Mouse (Mus musculus) heart, postnatal 36 days (tissue): ENCODE data around the gene Trim17. TPM values are rescaled to one million over a fixed set of nuclear protein-coding genes. Genes with fewer than 3 reads are reported as not detected.
A peak's percentile ranks its signal among the peaks of the same experiment; 100 is the strongest.

Source experiments
- DNase-seq, 2 experiments: peaks; one replicate each; pipeline ENCODE4 v3.0.0; 2021 to 2022
- intact Hi-C: fragments of 180-260 bp; cut with DNase I; formaldehyde crosslinking; loops from one replicate; pipeline ENCODE4 v1.15.1; 2025
- total RNA-seq, 2 experiments: library from RNA; stranded (reverse); gene quantifications; 2 replicates each; pipeline ENCODE4 v1.2.3; 2021

Gene Trim17
- total RNA-seq, 2 experiments from 2014 or later = 0.11 to 0.16 TPM

DNA sequence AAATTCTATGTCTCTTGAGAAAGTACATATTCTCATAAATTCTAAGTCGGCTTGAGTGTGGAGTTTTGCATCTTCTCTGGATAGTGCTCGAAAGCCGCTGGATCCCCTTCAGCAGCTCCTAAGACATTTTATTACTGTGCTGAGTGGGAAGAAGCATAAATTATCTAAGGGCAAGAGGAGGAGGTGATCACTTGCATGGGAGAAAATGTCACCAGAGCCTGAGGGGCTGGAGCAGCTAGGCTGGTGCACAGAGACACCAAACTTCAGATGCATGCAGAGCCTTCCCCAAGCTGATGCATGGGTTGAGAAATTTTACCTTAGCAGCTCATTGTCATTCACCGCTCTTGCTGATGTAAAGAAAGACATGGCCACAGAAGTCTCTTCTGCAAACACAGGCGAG lies 10.3 kb upstream of the Trim17 start:
- no peak for DNase-seq
- intact Hi-C loops = no loop called here

GRCm38 (mm10) chr11:58947306-58947705 lies 7.2 kb upstream of the Trim17 start:
- DNase-seq = no peak
- intact Hi-C loops = no loop called here

- intact Hi-C loops = no loop called here
These were observed 6.5 kb upstream of the Trim17 start for GRCm38 (mm10) chr11:58947798-58948528.

GRCm38 (mm10) chr11:58948542-58949479 lies 5.7 kb upstream of the Trim17 start, which contains the start of gene Hist3h2ba:
Gene Hist3h2ba, plus strand, starts transcription at chr11:58948920.
- intact Hi-C loops = no loop called here
- DNase-seq = peak; percentile 42 to 48

More at GRCm38 (mm10) chr11:58947798-58948528, 6.5 kb upstream of the Trim17 start:
- DNase-seq = no peak

- no peak for DNase-seq
- intact Hi-C loops = loop anchor here (10.0 kb wide), 2 partner anchors 255 to 1465 kb away; partner anchors contain the start of genes 2310033P09Rik, Atpaf2, Gid4 and Mrpl55
These were observed 4.7 kb upstream of the Trim17 start for GRCm38 (mm10) chr11:58949480-58950431.

DNA sequence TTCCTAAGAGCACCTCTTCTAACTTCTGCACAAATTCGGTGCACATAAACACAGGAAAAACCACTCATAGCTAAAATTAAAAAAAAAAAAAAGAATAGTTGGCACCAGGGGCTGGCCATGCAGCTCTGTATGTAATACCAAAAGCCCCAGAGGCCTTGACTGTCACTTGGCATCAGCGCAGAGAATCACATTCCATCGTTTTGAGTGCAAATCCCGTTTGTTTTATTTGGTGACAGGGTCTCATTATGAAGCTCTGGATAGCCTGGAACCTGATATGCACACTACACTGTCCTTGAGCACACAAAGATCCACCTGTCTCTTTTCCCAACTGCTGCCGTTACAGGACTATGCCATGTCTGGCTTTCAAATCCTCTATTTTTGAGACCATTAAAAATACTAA lies 3.3 kb upstream of the Trim17 start:
- intact Hi-C loops = loop anchor here (10.0 kb wide), 2 partner anchors 254 to 1464 kb away; partner anchors contain the start of genes 2310033P09Rik, Atpaf2, Gid4 and Mrpl55
- no peak for DNase-seq

DNA sequence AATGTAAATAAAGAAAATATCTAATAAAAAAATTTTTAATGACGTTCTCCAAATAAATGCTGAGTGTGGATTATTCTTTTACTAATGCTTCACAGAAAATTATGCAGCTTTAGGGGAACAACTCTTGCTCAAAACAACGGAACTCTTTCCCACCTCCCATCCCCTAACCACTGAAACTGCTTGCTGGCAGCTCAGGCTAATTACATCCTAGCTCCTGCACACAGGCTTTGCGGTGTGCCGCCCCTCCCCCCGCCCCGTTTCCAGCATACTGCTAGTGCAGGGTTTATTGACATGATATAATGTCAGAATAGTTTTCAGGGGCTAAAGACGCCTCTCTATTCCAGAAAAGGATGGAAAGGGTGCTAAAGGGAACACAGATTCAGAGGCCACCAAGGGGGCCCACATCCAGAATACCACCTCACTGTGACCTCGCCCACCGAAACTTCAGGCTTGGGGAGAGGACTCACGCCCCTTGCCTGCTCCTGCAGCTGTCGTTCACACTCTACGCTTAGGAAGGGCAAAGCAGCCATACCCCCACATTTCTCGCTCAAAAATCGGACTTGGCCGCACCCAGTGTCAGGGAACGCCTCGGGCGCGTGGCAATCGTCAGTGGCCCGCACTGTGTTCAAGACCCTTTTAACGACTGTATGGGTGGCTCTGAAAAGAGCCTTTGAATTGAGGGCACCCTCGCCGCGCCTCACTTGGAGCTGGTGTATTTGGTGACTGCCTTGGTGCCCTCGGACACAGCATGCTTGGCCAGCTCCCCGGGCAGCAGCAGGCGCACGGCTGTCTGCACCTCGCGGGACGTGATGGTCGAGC lies 925 bp upstream of the Trim17 start:
- intact Hi-C loops = loop anchor here (10.0 kb wide), 2 partner anchors 251 to 1461 kb away; partner anchors contain the start of genes 2310033P09Rik, Atpaf2, Gid4 and Mrpl55
- DNase-seq = no peak

DNA sequence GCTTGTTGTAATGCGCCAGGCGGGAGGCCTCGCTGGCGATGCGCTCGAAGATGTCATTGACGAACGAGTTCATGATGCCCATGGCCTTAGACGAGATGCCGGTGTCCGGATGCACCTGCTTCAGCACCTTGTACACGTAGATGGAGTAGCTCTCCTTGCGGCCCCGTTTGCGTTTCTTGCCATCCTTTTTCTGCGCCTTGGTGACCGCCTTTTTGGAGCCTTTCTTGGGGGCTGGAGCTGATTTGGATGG lies 390 bp upstream of the Trim17 start:
- DNase-seq = peak in 1 of 2 experiments; percentile 77
- intact Hi-C loops = loop anchor here (10.0 kb wide), 2 partner anchors 251 to 1461 kb away; partner anchors contain the start of genes 2310033P09Rik, Atpaf2, Gid4 and Mrpl55

GRCm38 (mm10) chr11:58955143-58955867 lies 820 bp downstream of the Trim17 start:
- intact Hi-C loops = loop anchor here (10.0 kb wide), 2 partner anchors 249 to 1459 kb away; partner anchors contain the start of genes 2310033P09Rik, Atpaf2, Gid4 and Mrpl55
- DNase-seq = no peak

DNA sequence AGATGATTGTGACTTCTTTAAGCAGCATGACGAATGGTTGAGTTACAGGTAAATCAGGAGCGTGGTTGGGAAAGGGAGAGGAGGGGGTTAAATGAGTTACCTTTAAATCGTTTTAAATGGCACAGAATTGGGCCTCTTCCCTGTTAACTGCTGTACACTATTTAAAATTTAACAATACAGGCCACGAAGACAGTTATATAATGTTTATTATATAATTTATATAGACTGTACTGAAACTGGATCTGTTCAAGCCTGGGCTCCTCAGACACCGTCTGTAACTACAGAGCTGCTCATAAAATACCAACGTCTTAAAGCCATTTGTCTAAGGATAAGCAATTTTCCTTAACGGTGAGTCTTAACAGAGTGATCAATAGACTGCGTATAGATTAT lies 1.4 kb downstream of the Trim17 start:
- intact Hi-C loops = loop anchor here (2.0 to 10.0 kb wide), 3 partner anchors 23 to 1459 kb away; partner anchors contain the start of genes 2310033P09Rik, Atpaf2, Gid4 and Mrpl55
- DNase-seq = no peak

- DNase-seq = no peak
- intact Hi-C loops = loop anchor here (2.0 to 10.0 kb wide), 3 partner anchors 21 to 1457 kb away; partner anchors contain the start of genes 2310033P09Rik, Atpaf2, Gid4 and Mrpl55
These were observed 2.9 kb downstream of the Trim17 start for GRCm38 (mm10) chr11:58957226-58957914.

- intact Hi-C loops = loop anchor here (10.0 kb wide), 2 partner anchors 246 to 1456 kb away; partner anchors contain the start of genes 2310033P09Rik, Atpaf2, Gid4 and Mrpl55
- no peak for DNase-seq
These were observed 4.1 kb downstream of the Trim17 start for GRCm38 (mm10) chr11:58958536-58958935.

DNA sequence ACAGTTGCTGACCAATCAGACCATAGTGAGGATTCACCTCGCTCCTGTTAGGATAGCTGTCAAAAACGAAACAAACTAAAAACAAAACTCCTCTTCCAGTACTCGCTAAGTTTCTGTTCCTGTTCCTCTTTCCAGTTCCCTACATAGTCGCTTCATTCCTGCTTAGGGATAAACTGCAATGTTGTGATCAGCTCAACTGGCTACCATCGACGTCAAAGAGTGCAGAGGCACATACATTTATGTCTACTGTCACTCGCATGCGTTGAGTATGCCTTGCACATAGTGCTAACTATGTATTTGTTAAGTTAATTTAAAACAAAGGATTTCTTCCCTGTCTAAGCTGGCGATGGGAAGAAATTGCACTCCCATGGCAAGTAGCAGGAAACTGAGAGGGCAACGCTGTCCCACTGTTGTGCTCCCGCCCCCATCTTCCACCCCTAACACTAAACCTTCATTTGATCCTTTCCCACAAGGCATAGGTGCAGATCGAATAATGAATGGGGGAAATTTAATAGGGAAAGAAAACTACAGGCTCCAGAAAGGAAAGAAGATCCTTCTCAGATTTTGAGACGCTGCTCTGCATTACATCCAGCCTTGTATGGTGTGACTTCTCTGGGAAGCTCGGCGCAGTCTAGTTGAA lies 4.8 kb downstream of the Trim17 start:
- intact Hi-C loops = loop anchor here (10.0 kb wide), 2 partner anchors 245 to 1455 kb away; partner anchors contain the start of genes 2310033P09Rik, Atpaf2, Gid4 and Mrpl55
- DNase-seq = no peak

GRCm38 (mm10) chr11:58959921-58960465 lies 5.5 kb downstream of the Trim17 start:
- intact Hi-C loops = loop anchor here (10.0 kb wide), 2 partner anchors 245 to 1455 kb away; partner anchors contain the start of genes 2310033P09Rik, Atpaf2, Gid4 and Mrpl55

DNA sequence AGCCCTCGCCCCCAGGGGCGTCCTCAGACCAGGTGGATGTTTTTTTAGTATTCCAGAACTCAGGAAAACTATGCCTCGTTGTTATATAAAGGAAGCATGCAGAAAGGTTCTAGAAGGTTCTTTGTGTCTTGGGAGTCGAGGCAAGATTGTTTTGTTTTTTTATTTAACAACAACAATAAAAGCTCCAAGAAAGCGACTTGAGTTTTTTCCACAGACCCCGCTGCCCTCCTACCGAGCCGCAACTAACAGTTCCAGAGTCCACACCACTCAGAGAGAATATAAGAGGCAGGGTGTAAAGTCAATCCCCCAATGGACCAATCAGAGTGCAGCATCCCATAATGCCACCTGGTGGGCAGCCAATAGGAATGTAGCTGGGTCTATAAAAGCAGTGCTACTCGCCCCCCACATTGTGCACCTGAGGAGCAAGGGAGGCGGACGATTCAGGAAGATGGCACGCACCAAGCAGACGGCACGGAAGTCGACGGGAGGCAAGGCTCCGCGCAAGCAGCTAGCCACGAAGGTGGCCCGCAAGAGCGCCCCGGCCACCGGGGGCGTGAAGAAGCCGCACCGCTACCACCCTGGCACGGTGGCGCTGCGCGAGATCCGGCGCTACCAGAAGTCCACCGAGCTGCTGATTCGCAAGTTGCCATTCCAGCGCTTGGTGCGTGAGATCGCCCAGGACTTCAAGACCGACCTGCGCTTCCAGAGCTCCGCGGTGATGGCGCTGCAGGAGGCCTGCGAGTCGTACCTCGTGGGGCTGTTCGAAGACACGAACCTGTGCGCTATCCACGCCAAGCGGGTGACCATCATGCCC lies 7.1 kb downstream of the Trim17 start:
- intact Hi-C loops = no loop called here

More at GRCm38 (mm10) chr11:58959921-58960465, 5.5 kb downstream of the Trim17 start:
- DNase-seq = peak; percentile 64 to 79

GRCm38 (mm10) chr11:58963543-58963942 lies 9.1 kb downstream of the Trim17 start:
- intact Hi-C loops = no loop called here
- DNase-seq = no peak

More for the DNA sequence above, 7.1 kb downstream of the Trim17 start:
- DNase-seq = no peak
